Mouse (Mus musculus): ENCODE results near the gene Bsn.

GRCm38 (mm10) chr9:108049561-108050251 lies 140.5 kb downstream of the Bsn start:
- TF ChIP-seq CTCF (IDR thresholded peaks at IDR 0.05; ENCODE audit: low read depth, low read length) (no peak), POLR2A (IDR thresholded peaks at IDR 0.05; ENCODE audit: extremely low read depth, insufficient read depth, low read length) (no peak)
